Mouse (Mus musculus) ES-E14 (cell line): ENCODE data around the gene Rmnd1.

ENCODE experiments used
- HCFC1 ChIP-seq: IDR thresholded peaks from 2 replicates; pipeline ENCODE4 v1.6.1; 2012; ENCODE audit warnings: low read length, inconsistent platforms, borderline replicate concordance; ENCODE audit not compliant: insufficient read depth
- MAFK ChIP-seq: IDR thresholded peaks from 2 replicates; pipeline ENCODE4 v1.6.1; 2014; ENCODE audit warnings: mild to moderate bottlenecking, low read depth, low read length, inconsistent platforms; ENCODE audit not compliant: insufficient read depth
- ZC3H11A ChIP-seq: IDR thresholded peaks from 2 replicates; pipeline ENCODE4 v1.6.1; 2012; ENCODE audit warnings: low read depth, mild to moderate bottlenecking, inconsistent platforms, low read length, borderline replicate concordance
- ZNF384 ChIP-seq: IDR thresholded peaks from 2 replicates; pipeline ENCODE4 v1.6.1; 2012; ENCODE audit warnings: low read depth, low read length, inconsistent platforms

- TF ChIP-seq ZNF384 (no peak), MAFK (no peak), ZC3H11A (no peak), HCFC1 (no peak)
Measured at GRCm38 (mm10) chr10:4375267-4375666, 56.9 kb downstream of the Rmnd1 start.
